Mouse (Mus musculus): ENCODE results near the gene Ecd.

The Ecd gene

GRCm38 (mm10) chr14:20347991-20348541 is at the start of gene Ecd, which contains the start of gene Fam149b:
Gene Ecd, minus strand, starts transcription at chr14:20348121.
Gene Fam149b, plus strand, starts transcription at chr14:20348162.
- in situ Hi-C loops (cut with MboI, MseI) = loop anchor here (5.0 kb wide), 1 partner anchor 39 kb away; the partner anchor contains the start of gene Dnajc9

GRCm38 (mm10) chr14:20397220-20397619 is 49.3 kb upstream of the Ecd start:
- in situ Hi-C loops (cut with MboI, MseI) = no loop called here

GRCm38 (mm10) chr14:20393205-20393913 is 45.4 kb upstream of the Ecd start, which contains the start of gene Mrps16:
Gene Mrps16, minus strand, starts transcription at chr14:20393634.
- in situ Hi-C loops (cut with MboI, MseI) = no loop called here

GRCm38 (mm10) chr14:20392326-20392725 is 44.4 kb upstream of the Ecd start:
- in situ Hi-C loops (cut with MboI, MseI) = no loop called here

GRCm38 (mm10) chr14:20389446-20390079 is 41.6 kb upstream of the Ecd start:
- in situ Hi-C loops (cut with MboI, MseI) = loop anchor here (5.0 kb wide), 1 partner anchor 42 kb away; the partner anchor contains the start of genes Ecd and Fam149b

GRCm38 (mm10) chr14:20388441-20389129 is 40.7 kb upstream of the Ecd start, which contains the start of gene Dnajc9:
Gene Dnajc9, minus strand, starts transcription at chr14:20388910.
- in situ Hi-C loops (cut with MboI, MseI) = loop anchor here (5.0 kb wide), 1 partner anchor 41 kb away; the partner anchor contains the start of genes Ecd and Fam149b

GRCm38 (mm10) chr14:20379753-20380430 is 32.0 kb upstream of the Ecd start:
- in situ Hi-C loops (cut with MboI, MseI) = no loop called here

GRCm38 (mm10) chr14:20379087-20379640 is 31.2 kb upstream of the Ecd start:
- in situ Hi-C loops (cut with MboI, MseI) = no loop called here

- in situ Hi-C loops (cut with MboI, MseI) = no loop called here
Measured at GRCm38 (mm10) chr14:20378313-20379061, 30.6 kb upstream of the Ecd start.

- in situ Hi-C loops (cut with MboI, MseI) = no loop called here
Measured at GRCm38 (mm10) chr14:20377112-20377521, 29.2 kb upstream of the Ecd start.

GRCm38 (mm10) chr14:20371854-20372253 is 23.9 kb upstream of the Ecd start:
- in situ Hi-C loops (cut with MboI, MseI) = no loop called here

GRCm38 (mm10) chr14:20370798-20371197 is 22.9 kb upstream of the Ecd start:
- in situ Hi-C loops (cut with MboI, MseI) = no loop called here

GRCm38 (mm10) chr14:20368271-20368670 is 20.4 kb upstream of the Ecd start:
- in situ Hi-C loops (cut with MboI, MseI) = no loop called here

- in situ Hi-C loops (cut with MboI, MseI) = no loop called here
Measured at GRCm38 (mm10) chr14:20363230-20363629, 15.3 kb upstream of the Ecd start.

- in situ Hi-C loops (cut with MboI, MseI) = loop anchor here (5.0 kb wide), 1 partner anchor 40 kb away; the partner anchor contains the start of gene Dnajc9
Measured at GRCm38 (mm10) chr14:20347441-20347990, 405 bp downstream of the Ecd start.

GRCm38 (mm10) chr14:20345885-20346284 is 2.0 kb downstream of the Ecd start:
- in situ Hi-C loops (cut with MboI, MseI) = loop anchor here (5.0 kb wide), 1 partner anchor 41 kb away; the partner anchor contains the start of gene Dnajc9

- in situ Hi-C loops (cut with MboI, MseI) = no loop called here
Measured at GRCm38 (mm10) chr14:20340866-20341265, 7.1 kb downstream of the Ecd start.

- in situ Hi-C loops (cut with MboI, MseI) = no loop called here
Measured at GRCm38 (mm10) chr14:20340149-20340548, 7.8 kb downstream of the Ecd start.

GRCm38 (mm10) chr14:20339415-20339814 is 8.5 kb downstream of the Ecd start:
- in situ Hi-C loops (cut with MboI, MseI) = no loop called here

GRCm38 (mm10) chr14:20331316-20331715 is 16.6 kb downstream of the Ecd start:
- in situ Hi-C loops (cut with MboI, MseI) = no loop called here
